Mouse (Mus musculus) layer of hippocampus, adult 9-11 months (tissue): ENCODE data around the gene Sema7a.

Experiments used
- DNase-seq: peaks from one replicate; pipeline ENCODE4 v3.0.0; 2022

Sema7a gene

GRCm38 (mm10) chr9:57961863-57962778 is 22.2 kb downstream of the Sema7a start:
- no peak for DNase-seq

- DNase-seq: no peak
Observed at GRCm38 (mm10) chr9:57963249-57963997, 23.5 kb downstream of the Sema7a start.

GRCm38 (mm10) chr9:57963998-57964395 is 24.1 kb downstream of the Sema7a start:
- DNase-seq: no peak

GRCm38 (mm10) chr9:57964528-57965250 is 24.8 kb downstream of the Sema7a start:
- no peak for DNase-seq

- DNase-seq: peak; percentile 56
Observed at GRCm38 (mm10) chr9:57965281-57966185, 25.6 kb downstream of the Sema7a start.

GRCm38 (mm10) chr9:57967237-57967960 is 27.5 kb downstream of the Sema7a start:
- peak; percentile 66 for DNase-seq

GRCm38 (mm10) chr9:57968166-57968771 is 28.4 kb downstream of the Sema7a start:
- DNase-seq: no peak

- no peak for DNase-seq
Observed at GRCm38 (mm10) chr9:57968783-57969542, 29.1 kb downstream of the Sema7a start.

GRCm38 (mm10) chr9:57969736-57970495 is 30.0 kb downstream of the Sema7a start:
- no peak for DNase-seq

GRCm38 (mm10) chr9:57971413-57971812 is 31.5 kb downstream of the Sema7a start:
- DNase-seq: no peak

- DNase-seq: no peak
Observed at GRCm38 (mm10) chr9:57972141-57972591, 32.3 kb downstream of the Sema7a start.

- no peak for DNase-seq
Observed at GRCm38 (mm10) chr9:57972776-57973439, 33.0 kb downstream of the Sema7a start.

- DNase-seq: no peak
Observed at GRCm38 (mm10) chr9:57973440-57974066, 33.6 kb downstream of the Sema7a start.

GRCm38 (mm10) chr9:57974221-57974620 is 34.3 kb downstream of the Sema7a start:
- no peak for DNase-seq

GRCm38 (mm10) chr9:57975200-57975821 is 35.4 kb downstream of the Sema7a start:
- DNase-seq: peak; percentile 49

GRCm38 (mm10) chr9:57978025-57978424 is 38.1 kb downstream of the Sema7a start:
- no peak for DNase-seq

GRCm38 (mm10) chr9:57978858-57979257 is 38.9 kb downstream of the Sema7a start:
- DNase-seq: no peak

- DNase-seq: no peak
Observed at GRCm38 (mm10) chr9:57980570-57980969, 40.7 kb downstream of the Sema7a start.
